Mouse (Mus musculus): Measurements from ENCODE around the gene Mettl11b. TPM values are rescaled to one million over a fixed set of nuclear protein-coding genes. Genes with fewer than 3 reads are reported as not detected.
"Not testable (repeated sequence)": the region's sequence is repeated elsewhere in the genome, so short reads cannot be mapped to it uniquely, and the experiment has no call there.

The Mettl11b gene
- not detected in 2 replicates for polyA plus RNA-seq (2012; ENCODE audit: insufficient read depth, insufficient read length, low replicate concordance, missing spikeins)

DNA sequence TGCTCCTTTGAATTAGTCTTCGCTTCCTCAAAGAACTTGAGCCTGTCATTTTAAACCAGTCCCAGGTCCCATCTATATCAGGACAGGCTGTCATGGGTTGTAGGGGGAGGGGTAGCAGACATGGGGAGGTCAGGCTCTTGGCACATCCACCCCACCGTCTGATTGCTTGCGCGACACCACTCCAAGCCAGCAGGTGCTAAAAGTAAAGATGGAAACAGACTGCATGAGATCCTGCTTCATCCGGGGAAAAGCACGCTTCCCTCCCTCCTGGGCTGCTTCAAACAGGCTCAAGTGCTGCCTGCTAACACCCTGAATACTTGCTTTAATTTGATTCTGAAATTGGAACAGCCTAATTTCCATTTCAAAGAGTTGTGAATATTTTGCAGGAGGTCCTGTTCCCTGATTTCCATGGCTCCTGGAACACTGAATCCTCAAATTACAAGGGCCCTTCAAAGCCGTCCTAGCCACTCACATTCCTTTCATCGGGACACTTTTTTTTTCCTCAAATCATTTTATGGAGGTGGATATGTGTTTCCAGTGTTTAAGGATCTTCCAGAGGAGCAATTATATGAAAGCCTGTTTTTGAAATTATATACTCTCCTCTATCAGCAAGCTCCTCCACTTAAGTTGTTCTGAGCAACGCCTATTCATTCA lies at the start of gene Mettl11b:
Mettl11b (minus strand) TSS at position 127 of the 654 bp plus-strand sequence.
- Histone ChIP-seq H3K4me1 (ENCODE audit: control insufficient read depth, insufficient read depth, low read length) (no peaks in the 10 kb centered on the region), H3K27ac (ENCODE audit: insufficient read depth, low read depth, low read length) (no peak within 1 kb of the TSS), H3K4me3 (ENCODE audit: insufficient read depth, low read depth, low read length) (no peak within 1 kb of the TSS)
- TF ChIP-seq CTCF (IDR thresholded peaks at IDR 0.05; ENCODE audit: insufficient read depth, low read depth, low read length) (no peak), POLR2A (IDR thresholded peaks at IDR 0.05; ENCODE audit: insufficient read depth, low read depth, low read length) (no peak)
- WGBS = 14% methylated on average over 9 of the region's 9 CpGs

DNA sequence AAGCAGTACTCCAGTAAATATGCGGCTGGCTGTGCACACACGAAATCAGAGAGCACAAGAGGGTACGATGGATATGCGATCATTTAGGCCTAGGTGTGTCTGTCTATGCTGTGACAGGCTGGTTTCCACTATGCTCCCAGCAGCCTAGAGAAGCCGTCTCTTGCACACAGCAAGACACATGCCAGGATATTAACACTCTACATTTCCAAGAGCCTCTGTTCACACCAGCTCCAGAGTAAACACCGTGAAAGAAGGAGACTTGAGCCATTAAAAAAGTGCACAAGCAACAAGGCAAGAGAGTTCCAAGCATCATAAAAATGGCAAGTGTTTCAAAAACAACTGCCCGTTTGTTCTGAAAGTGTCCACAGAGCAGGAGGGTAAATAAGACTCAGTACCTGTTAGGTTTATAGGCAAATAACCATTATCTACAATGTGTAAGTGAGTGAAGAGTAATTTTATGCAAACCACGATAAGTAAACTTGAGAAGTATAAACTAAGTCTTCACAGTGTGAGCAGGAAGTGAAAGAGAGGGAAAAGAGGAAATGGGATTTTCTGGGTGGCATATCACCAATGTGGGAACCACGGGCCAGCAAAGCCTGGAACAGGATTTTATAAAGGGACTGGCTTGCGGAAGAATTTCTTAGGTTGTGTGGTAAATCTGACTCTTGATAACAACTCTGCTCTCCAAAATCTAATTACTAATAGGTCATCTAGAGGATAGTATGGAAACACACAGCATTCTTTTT lies 32.6 kb upstream of the Mettl11b start:
- WGBS = 82% methylated on average over 10 of the region's 10 CpGs
- no peak for TF ChIP-seq POLR2A (IDR thresholded peaks at IDR 0.05; ENCODE audit: insufficient read depth, low read depth, low read length)
- TF ChIP-seq CTCF (IDR thresholded peaks at IDR 0.05; ENCODE audit: insufficient read depth, low read depth, low read length) = no peak
- Histone ChIP-seq H3K27ac (ENCODE audit: insufficient read depth, low read depth, low read length) (no peak overlapping the region), H3K4me1 (ENCODE audit: control insufficient read depth, insufficient read depth, low read length) (no peaks in the 10 kb centered on the region), H3K4me3 (ENCODE audit: insufficient read depth, low read depth, low read length) (no peak overlapping the region)

DNA sequence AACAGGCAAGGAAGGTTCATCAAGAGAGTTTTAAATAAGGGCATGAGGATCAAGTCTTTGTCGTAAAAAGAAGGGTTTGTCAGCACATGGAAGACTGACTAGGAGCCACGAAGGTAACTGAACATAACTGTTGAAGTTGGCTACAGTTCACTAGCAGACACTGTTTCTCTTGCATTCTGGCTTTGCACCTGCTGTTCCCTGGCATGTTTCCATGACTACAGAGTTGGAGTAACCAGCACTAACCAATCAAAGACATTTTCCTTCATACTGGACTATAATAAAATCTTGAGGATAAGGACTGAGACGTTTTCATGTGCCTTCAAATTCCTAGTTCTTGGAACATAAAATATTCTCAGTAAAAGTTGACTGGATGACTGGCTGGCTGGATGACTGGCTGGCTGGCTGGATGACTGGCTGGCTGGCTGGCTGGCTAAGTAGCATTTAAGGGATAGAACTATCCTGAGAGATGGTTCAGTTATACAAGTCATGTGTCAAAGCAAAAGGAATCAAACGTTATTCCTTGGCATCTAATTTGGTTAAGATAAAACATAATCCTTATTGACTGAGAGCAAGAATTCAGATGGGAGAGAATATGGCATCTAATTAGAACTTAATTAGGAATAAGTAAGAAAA lies 26.4 kb upstream of the Mettl11b start:
- H3K27ac ChIP-seq (ENCODE audit: insufficient read depth, low read depth, low read length) = no peak overlapping the region
- WGBS = 34% methylated on average over 4 of the region's 4 CpGs
- no peaks in the 10 kb centered on the region for H3K4me1 ChIP-seq (ENCODE audit: control insufficient read depth, insufficient read depth, low read length)
- no peak overlapping the region for H3K4me3 ChIP-seq (ENCODE audit: insufficient read depth, low read depth, low read length)
- TF ChIP-seq POLR2A (IDR thresholded peaks at IDR 0.05; ENCODE audit: insufficient read depth, low read depth, low read length) = no peak
- TF ChIP-seq CTCF (IDR thresholded peaks at IDR 0.05; ENCODE audit: insufficient read depth, low read depth, low read length) = no peak

DNA sequence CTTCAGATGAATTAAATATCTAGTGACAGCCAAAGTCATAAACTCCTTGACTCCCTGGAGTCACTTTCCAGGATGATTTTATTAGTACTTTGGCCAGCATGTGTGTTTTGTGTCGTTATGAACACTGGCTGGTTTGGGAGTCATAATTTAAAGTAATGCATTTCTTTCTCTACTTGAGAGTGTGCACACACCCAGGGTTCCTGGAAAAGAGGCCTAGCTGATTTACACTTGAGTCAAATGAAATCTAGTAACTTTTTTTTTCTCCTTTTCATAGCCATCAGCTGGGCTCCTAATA lies 12.2 kb upstream of the Mettl11b start:
- Histone ChIP-seq H3K4me3 (ENCODE audit: insufficient read depth, low read depth, low read length) (no peak overlapping the region), H3K27ac (ENCODE audit: insufficient read depth, low read depth, low read length) (no peak overlapping the region), H3K4me1 (ENCODE audit: control insufficient read depth, insufficient read depth, low read length) (no peaks in the 10 kb centered on the region)
- no peak for TF ChIP-seq POLR2A (IDR thresholded peaks at IDR 0.05; ENCODE audit: insufficient read depth, low read depth, low read length)
- TF ChIP-seq CTCF (IDR thresholded peaks at IDR 0.05; ENCODE audit: insufficient read depth, low read depth, low read length) = no peak
- 78% methylated on average over 1 of the region's 1 CpGs for WGBS

DNA sequence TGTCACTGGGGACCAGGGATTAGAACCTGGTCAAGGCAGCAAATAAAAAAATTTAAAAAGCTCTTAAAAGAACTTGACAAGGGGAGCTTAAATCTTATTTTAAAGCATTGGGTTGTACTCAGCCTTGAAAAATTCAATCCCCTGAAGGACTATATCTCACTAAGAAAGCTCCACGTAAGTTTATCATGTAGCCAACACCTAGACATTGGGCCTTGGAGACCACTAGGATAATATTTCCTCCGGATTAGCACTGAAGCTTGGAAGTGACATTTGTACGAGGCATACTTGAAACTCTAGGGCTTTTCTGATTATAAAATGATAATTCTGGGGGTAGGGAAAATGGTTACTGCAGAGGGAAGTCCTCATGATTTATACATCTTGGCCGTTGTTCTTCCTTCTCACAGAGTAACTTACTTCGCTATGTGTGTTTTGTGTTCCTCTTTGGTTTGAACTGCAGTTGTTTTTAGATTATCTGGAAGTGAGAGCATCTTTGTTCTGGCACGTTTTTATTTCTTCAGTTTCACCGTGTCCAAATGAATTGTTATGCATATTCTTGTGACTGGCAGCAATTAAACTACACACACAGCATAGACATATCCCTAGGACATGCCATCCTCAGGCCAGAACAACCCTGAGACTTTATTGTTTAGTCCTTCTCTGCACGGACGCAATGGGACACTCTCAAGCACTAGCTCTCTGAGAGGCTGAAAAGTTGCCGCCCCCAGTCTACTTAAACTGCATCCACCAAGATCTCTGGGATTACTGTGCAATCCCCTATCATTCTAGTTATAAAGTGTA lies 11.6 kb upstream of the Mettl11b start:
- TF ChIP-seq POLR2A (IDR thresholded peaks at IDR 0.05; ENCODE audit: insufficient read depth, low read depth, low read length) = no peak
- TF ChIP-seq CTCF (IDR thresholded peaks at IDR 0.05; ENCODE audit: insufficient read depth, low read depth, low read length) = no peak
- Histone ChIP-seq H3K27ac (ENCODE audit: insufficient read depth, low read depth, low read length) (no peak overlapping the region), H3K4me3 (ENCODE audit: insufficient read depth, low read depth, low read length) (no peak overlapping the region), H3K4me1 (ENCODE audit: control insufficient read depth, insufficient read depth, low read length) (no peaks in the 10 kb centered on the region)
- 74% methylated on average over 10 of the region's 10 CpGs for WGBS

DNA sequence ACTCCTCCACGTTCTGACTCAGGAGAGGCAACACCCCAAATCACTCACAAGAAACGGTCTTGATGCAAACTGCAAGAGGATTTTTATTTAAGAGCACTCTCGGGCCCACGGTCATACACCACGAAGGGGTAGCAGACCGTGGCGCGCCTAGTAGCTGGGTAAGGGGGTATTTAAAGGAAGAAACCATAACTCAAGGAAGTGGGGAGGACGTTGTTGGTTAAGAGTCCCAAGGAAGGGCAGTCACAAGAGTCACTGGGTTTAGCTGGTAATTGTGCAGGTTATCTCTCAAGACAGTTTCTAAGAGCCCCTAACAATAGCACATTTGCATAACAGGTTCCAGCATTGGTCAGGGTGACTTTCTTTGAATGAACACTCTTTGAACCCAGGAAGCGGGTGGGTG lies 6.1 kb upstream of the Mettl11b start:
- WGBS = 96% methylated on average over 10 of the region's 10 CpGs
- not testable (repeated sequence) for H3K4me3 ChIP-seq (ENCODE audit: insufficient read depth, low read depth, low read length); H3K27ac ChIP-seq (ENCODE audit: insufficient read depth, low read depth, low read length); H3K4me1 ChIP-seq (ENCODE audit: control insufficient read depth, insufficient read depth, low read length)

DNA sequence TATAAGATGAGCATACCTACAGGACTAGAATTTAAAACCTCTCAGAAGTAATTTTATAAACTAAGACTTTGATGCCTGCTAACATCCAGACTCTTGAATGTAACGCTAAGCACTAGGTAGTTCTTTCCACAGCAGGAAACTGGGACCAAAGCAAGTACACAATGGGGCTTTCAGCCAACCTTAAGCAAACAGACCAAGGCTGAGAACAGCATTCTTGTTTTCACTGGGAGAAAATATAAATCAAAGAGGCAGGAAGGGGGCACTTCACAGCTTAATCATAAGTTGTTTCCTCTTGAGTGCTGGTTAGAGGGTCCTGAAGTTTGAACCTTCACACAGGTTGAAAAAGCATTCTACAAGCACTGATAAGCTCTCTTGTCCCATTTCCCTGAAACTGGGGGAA lies 1.1 kb downstream of the Mettl11b start:
- Histone ChIP-seq H3K4me3 (ENCODE audit: insufficient read depth, low read depth, low read length) (no peak overlapping the region), H3K4me1 (ENCODE audit: control insufficient read depth, insufficient read depth, low read length) (no peaks in the 10 kb centered on the region), H3K27ac (ENCODE audit: insufficient read depth, low read depth, low read length) (no peak overlapping the region)
- no peak for TF ChIP-seq POLR2A (IDR thresholded peaks at IDR 0.05; ENCODE audit: insufficient read depth, low read depth, low read length)
- TF ChIP-seq CTCF (IDR thresholded peaks at IDR 0.05; ENCODE audit: insufficient read depth, low read depth, low read length) = no peak
- 33% methylated on average over 1 of the region's 1 CpGs for WGBS

DNA sequence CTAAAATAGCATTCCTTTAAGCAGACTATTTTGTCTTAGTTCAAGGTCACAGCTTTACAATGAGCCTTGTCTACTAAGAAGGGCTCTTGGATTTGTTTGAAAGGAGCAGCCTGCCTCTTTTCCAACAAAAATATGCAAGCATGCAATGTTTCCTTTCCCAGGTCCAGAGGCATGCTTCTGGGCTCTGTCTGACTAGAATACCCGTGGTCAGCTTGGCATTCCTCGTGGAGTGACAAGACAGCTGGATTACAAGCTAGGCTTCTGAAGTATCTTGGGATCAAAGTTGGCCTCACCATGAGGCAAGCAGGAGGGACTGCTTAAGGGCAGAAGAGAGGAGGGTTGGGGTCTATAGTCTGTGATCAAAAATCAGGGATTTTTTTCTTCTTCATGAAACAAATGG lies 16.4 kb downstream of the Mettl11b start:
- no peaks in the 10 kb centered on the region for H3K4me1 ChIP-seq (ENCODE audit: control insufficient read depth, insufficient read depth, low read length)
- no peak overlapping the region for H3K27ac ChIP-seq (ENCODE audit: insufficient read depth, low read depth, low read length)
- TF ChIP-seq CTCF (IDR thresholded peaks at IDR 0.05; ENCODE audit: insufficient read depth, low read depth, low read length) = no peak
- TF ChIP-seq POLR2A (IDR thresholded peaks at IDR 0.05; ENCODE audit: insufficient read depth, low read depth, low read length) = no peak
- no peak overlapping the region for H3K4me3 ChIP-seq (ENCODE audit: insufficient read depth, low read depth, low read length)
- 29% methylated on average over 2 of the region's 2 CpGs for WGBS

DNA sequence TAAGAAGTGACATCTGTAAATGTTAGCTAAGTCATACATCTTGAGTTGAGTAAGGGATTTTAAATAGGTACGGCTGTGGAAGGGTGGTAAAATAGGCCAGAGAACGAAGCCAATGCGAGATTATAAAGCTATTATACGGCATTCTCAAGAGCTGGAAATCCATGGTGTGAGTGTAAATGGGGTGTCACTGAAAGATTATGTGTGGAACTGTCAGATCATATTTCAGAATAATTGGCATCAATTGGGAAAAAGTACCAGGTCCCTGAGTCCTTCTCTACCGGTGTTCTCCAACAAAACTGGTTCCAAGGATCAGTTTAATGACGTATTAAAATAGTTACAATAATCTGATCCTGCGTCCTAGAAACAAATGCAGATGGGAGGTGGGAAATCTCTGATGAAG lies 24.5 kb downstream of the Mettl11b start:
- TF ChIP-seq CTCF (IDR thresholded peaks at IDR 0.05; ENCODE audit: insufficient read depth, low read depth, low read length) (no peak), POLR2A (IDR thresholded peaks at IDR 0.05; ENCODE audit: insufficient read depth, low read depth, low read length) (no peak)
- Histone ChIP-seq H3K4me1 (ENCODE audit: control insufficient read depth, insufficient read depth, low read length) (no peaks in the 10 kb centered on the region), H3K27ac (ENCODE audit: insufficient read depth, low read depth, low read length) (no peak overlapping the region), H3K4me3 (ENCODE audit: insufficient read depth, low read depth, low read length) (no peak overlapping the region)
- 93% methylated on average over 7 of the region's 7 CpGs for WGBS

All from olfactory bulb, adult 2 months (tissue).